Mouse (Mus musculus) liver, embryonic 14.5 days (tissue): ENCODE measurements at regions not wholly inside any gene's neighbourhood (a gene's known extent, or its start where the extent isn't known, plus 50 kb on each side); places are given as distances from the start of the nearest gene placed in this dataset.

Experiments
- CTCF ChIP-seq: IDR thresholded peaks from 2 replicates; pipeline ENCODE4 v1.5.1; 2016; ENCODE audit warnings: antibody characterized with exemption, low read depth, control low read depth
- EP300 ChIP-seq: IDR thresholded peaks from 2 replicates; pipeline ENCODE4 v1.6.1; 2016; ENCODE audit warnings: antibody characterized with exemption, low read depth

DNA sequence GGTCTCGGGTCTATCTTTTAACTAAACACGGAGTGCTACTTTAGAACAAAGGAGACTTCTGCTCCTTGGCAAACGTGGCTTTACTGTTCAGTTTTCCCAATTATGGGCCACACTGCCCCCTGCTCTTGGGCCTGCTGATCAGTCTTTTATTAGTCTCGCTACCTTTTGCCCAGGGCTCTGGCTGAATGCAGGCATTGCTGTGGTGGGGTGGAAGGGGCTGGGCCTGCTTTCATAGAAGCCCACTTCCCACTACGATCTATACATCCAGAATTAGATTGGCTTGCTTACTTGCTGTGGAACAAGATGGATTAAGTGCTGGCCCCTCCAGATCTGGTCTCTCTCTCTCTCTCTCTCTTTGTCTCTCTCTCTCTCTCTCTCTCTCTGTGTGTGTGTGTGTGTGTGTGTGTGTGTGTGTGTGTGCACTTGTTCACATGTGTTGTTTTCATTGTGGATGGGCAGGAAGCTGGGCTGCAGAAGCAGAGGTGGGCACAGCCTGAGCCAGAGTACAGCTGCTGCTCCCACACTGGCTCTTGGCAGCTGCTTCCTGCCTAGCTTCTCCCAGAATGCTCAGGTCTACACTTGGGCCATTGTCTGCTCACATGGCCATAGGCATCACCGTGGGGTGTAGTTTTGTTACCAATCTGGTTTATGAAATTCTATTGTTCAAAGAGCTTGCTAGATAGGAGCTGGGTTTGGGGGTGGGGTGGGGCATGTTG, 241.8 kb upstream of the Gm10131 start:
- TF ChIP-seq EP300 (no peak), CTCF (no peak)
